Mouse (Mus musculus): ENCODE data around the gene Chrna7. TPM values are rescaled to one million over a fixed set of nuclear protein-coding genes. Genes with fewer than 3 reads are reported as not detected.

Chrna7 gene
- total and polyA plus RNA-seq, 3 experiments: not detected

DNA sequence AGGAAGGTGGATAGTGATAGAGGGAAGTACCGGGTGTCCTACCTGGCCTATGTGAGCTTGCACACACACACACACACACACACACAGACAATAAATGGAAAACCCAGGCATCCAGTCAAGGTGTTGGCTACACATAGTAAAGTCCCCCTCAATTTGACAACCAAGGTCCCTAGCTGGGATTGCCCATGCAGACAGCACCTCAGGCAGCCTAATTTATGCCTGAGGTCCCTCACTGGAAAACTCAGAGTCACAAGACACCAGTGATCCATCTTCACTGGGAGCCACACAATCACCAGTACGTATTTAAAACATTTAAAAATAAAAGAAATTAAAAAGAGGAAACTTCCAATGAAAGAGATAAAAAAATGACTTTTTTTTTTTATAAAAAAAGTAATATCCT, 99.1 kb downstream of the Chrna7 start:
- Histone ChIP-seq H3K9ac (ENCODE audit: insufficient read depth, low read depth) (no peak overlapping the region), H3K27ac (ENCODE audit: insufficient read depth, low read depth) (no peak overlapping the region), H3K9me3 (replicated peaks; ENCODE audit: low read length) (peaks cover 58% of the 10 kb centered on the region), H3K27me3 (replicated peaks) (no peaks in the 10 kb centered on the region), H3K4me1 (ENCODE audit: control insufficient read depth in 1 of 2, insufficient read depth in 2 of 2) (no peaks in the 10 kb centered on the region), H3K4me3 (replicated peaks in 1 of 3; ENCODE audit: low read depth in 2 of 3, low read length in 2 of 3, poor library complexity in 1 of 3) (no peak overlapping the region), H3K4me2 (ENCODE audit: insufficient read depth, low read depth, poor library complexity, severe bottlenecking) (no peak overlapping the region), H3K36me3 (replicated peaks in 1 of 2; ENCODE audit: control insufficient read depth in 1 of 2, insufficient read depth in 1 of 2, low read length in 1 of 2) (no peaks in the 10 kb centered on the region), H3K79me2 (replicated peaks; ENCODE audit: control insufficient read depth, extremely low read depth, insufficient read depth, poor library complexity, severe bottlenecking) (no peaks in the 10 kb centered on the region)
- TF ChIP-seq NRF1 (IDR thresholded peaks at IDR 0.05; ENCODE audit: low read depth, low read length): no peak
- TF ChIP-seq MAFK (IDR thresholded peaks at IDR 0.05; ENCODE audit: insufficient replicate concordance, low read length): no peak
- TF ChIP-seq BHLHE40 (IDR thresholded peaks at IDR 0.05; ENCODE audit: low read depth, low read length): no peak
- no peak for TF ChIP-seq SMC3 (IDR thresholded peaks at IDR 0.05; ENCODE audit: low read depth, low read length)
- TF ChIP-seq EP300 (IDR thresholded peaks at IDR 0.05; ENCODE audit: low read length): no peak
- no peak for TF ChIP-seq TBP (conservative IDR thresholded peaks at IDR 0.05; ENCODE audit: low read depth, low read length)
- dilution Hi-C loops (cut with MboI; ENCODE audit: extremely low pct_ligation_motif_present, extremely low pct_unique_long_range_greater_than_20kb, low sequenced_read_pairs): no loop called here
- no peak for DNase-seq (ENCODE audit: extremely low read depth)
- in situ Hi-C loops (cut with MboI; ENCODE audit: low pct_ligation_motif_present, low pct_unique_long_range_greater_than_20kb, low sequenced_read_pairs): no loop called here

- no peaks in the 10 kb centered on the region for H3K79me2 ChIP-seq (replicated peaks; ENCODE audit: control insufficient read depth, extremely low read depth, insufficient read depth, poor library complexity, severe bottlenecking)
- H3K36me3 ChIP-seq (replicated peaks in 1 of 2; ENCODE audit: control insufficient read depth in 1 of 2, insufficient read depth in 1 of 2, low read length in 1 of 2): no peaks in the 10 kb centered on the region
- TF ChIP-seq JUND (conservative IDR thresholded peaks at IDR 0.05; ENCODE audit: low read depth, low read length) (no peak), SMC3 (IDR thresholded peaks at IDR 0.05; ENCODE audit: low read depth, low read length) (no peak), E2F4 (IDR thresholded peaks at IDR 0.05; ENCODE audit: insufficient replicate concordance, low read depth, low read length) (no peak), RCOR1 (conservative IDR thresholded peaks at IDR 0.05; ENCODE audit: low read depth, low read length) (no peak), ZMIZ1 (IDR thresholded peaks at IDR 0.05; ENCODE audit: low read depth, low read length) (no peak), CHD2 (IDR thresholded peaks at IDR 0.05; ENCODE audit: low read length) (no peak), POLR2AphosphoS2 (IDR thresholded peaks at IDR 0.05; ENCODE audit: low read depth, low read length) (no peak), ZC3H11A (IDR thresholded peaks at IDR 0.05; ENCODE audit: low read depth, low read length) (no peak)
- H3K27ac ChIP-seq (ENCODE audit: insufficient read depth, low read depth): no peak overlapping the region
- H3K4me1 ChIP-seq (ENCODE audit: control insufficient read depth in 1 of 2, insufficient read depth in 2 of 2): no peaks in the 10 kb centered on the region
- no peak for DNase-seq (ENCODE audit: extremely low read depth)
- no peak overlapping the region for H3K4me2 ChIP-seq (ENCODE audit: insufficient read depth, low read depth, poor library complexity, severe bottlenecking)
- dilution Hi-C loops (cut with MboI; ENCODE audit: extremely low pct_ligation_motif_present, extremely low pct_unique_long_range_greater_than_20kb, low sequenced_read_pairs): no loop called here
- in situ Hi-C loops (cut with MboI; ENCODE audit: low pct_ligation_motif_present, low pct_unique_long_range_greater_than_20kb, low sequenced_read_pairs): no loop called here
- H3K9me3 ChIP-seq (replicated peaks; ENCODE audit: low read length): peaks cover 67% of the 10 kb centered on the region
- H3K9ac ChIP-seq (ENCODE audit: insufficient read depth, low read depth): no peak overlapping the region
- no peaks in the 10 kb centered on the region for H3K27me3 ChIP-seq (replicated peaks)
- no peak overlapping the region for H3K4me3 ChIP-seq (replicated peaks in 1 of 3; ENCODE audit: low read depth in 2 of 3, low read length in 2 of 3, poor library complexity in 1 of 3)
Observed at GRCm38 (mm10) chr7:63109348-63109747, 103.0 kb downstream of the Chrna7 start.

GRCm38 (mm10) chr7:63085954-63086353, 126.4 kb downstream of the Chrna7 start:
- no peaks in the 10 kb centered on the region for H3K27me3 ChIP-seq (replicated peaks)
- no peak for DNase-seq (ENCODE audit: extremely low read depth)

More at GRCm38 (mm10) chr7:63085954-63086353, 126.4 kb downstream of the Chrna7 start:
- no peaks in the 10 kb centered on the region for H3K4me1 ChIP-seq (ENCODE audit: control insufficient read depth in 1 of 2, insufficient read depth in 2 of 2)
- H3K27ac ChIP-seq (ENCODE audit: insufficient read depth, low read depth): no peak overlapping the region
- dilution Hi-C loops (cut with MboI; ENCODE audit: extremely low pct_ligation_motif_present, extremely low pct_unique_long_range_greater_than_20kb, low sequenced_read_pairs): no loop called here
- H3K79me2 ChIP-seq (replicated peaks; ENCODE audit: control insufficient read depth, extremely low read depth, insufficient read depth, poor library complexity, severe bottlenecking): no peaks in the 10 kb centered on the region
- H3K4me3 ChIP-seq (replicated peaks in 1 of 3; ENCODE audit: low read depth in 2 of 3, low read length in 2 of 3, poor library complexity in 1 of 3): no peak overlapping the region
- H3K36me3 ChIP-seq (replicated peaks in 1 of 2; ENCODE audit: control insufficient read depth in 1 of 2, insufficient read depth in 1 of 2, low read length in 1 of 2): no peaks in the 10 kb centered on the region
- no peak overlapping the region for H3K4me2 ChIP-seq (ENCODE audit: insufficient read depth, low read depth, poor library complexity, severe bottlenecking)
- no peak overlapping the region for H3K9ac ChIP-seq (ENCODE audit: insufficient read depth, low read depth)
- peaks cover 56% of the 10 kb centered on the region for H3K9me3 ChIP-seq (replicated peaks; ENCODE audit: low read length)
- TF ChIP-seq GABPA (IDR thresholded peaks at IDR 0.05; ENCODE audit: insufficient replicate concordance, low read depth, low read length): no peak
- TF ChIP-seq KAT2A (IDR thresholded peaks at IDR 0.05; ENCODE audit: insufficient replicate concordance, low read length): no peak
- no peak for TF ChIP-seq RAD21 (IDR thresholded peaks at IDR 0.05; ENCODE audit: low read depth, low read length)
- no peak for TF ChIP-seq ETS1 (conservative IDR thresholded peaks at IDR 0.05; ENCODE audit: low read depth, low read length)
- no peak for TF ChIP-seq E2F4 (IDR thresholded peaks at IDR 0.05; ENCODE audit: insufficient replicate concordance, low read depth, low read length)
- no peak for TF ChIP-seq USF2 (conservative IDR thresholded peaks at IDR 0.05; ENCODE audit: low read depth, low read length)
- no peak for TF ChIP-seq RCOR1 (conservative IDR thresholded peaks at IDR 0.05; ENCODE audit: low read depth, low read length)
- in situ Hi-C loops (cut with MboI; ENCODE audit: low pct_ligation_motif_present, low pct_unique_long_range_greater_than_20kb, low sequenced_read_pairs): no loop called here
